Mouse (Mus musculus): ENCODE data around the gene Stx4a. TPM values are rescaled to one million over a fixed set of nuclear protein-coding genes. Genes with fewer than 3 reads are reported as not detected.

Gene Stx4a
- polyA plus RNA-seq, 1 experiment from 2014 or later, result 28.0 TPM

DNA sequence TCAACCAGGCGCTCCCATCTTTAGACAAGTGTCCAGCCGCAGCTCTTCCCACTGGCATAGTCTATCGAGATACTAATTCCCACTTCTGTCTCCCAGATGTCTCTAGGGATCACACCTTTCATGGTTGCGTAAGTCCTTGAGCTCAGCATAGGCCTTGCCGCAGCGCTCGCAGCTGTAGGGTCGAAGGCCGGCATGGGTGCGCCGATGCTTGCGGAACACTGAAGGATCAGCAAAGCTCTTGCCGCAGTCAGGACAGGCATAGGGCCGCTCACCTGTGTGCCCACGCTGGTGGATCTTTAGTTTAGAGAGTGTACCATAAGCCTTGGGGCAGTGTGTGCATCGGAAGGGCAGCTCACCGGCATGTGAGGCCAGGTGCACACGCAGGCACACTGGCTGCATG is 43.5 kb downstream of the Stx4a start:
- Histone ChIP-seq H3K4me3 (ENCODE audit: low read depth, low read length) (no peak overlapping the region), H3K9ac (ENCODE audit: low read depth, low read length) (no peak overlapping the region), H3K9me3 (ENCODE audit: control insufficient read depth, low read length) (no peaks in the 10 kb centered on the region), H3K27me3 (replicated peaks; ENCODE audit: control insufficient read depth, insufficient read depth, low read length) (no peaks in the 10 kb centered on the region), H3K36me3 (ENCODE audit: control insufficient read depth, insufficient read depth, low read length) (peaks cover 63% of the 10 kb centered on the region), H3K4me1 (ENCODE audit: control insufficient read depth, insufficient read depth, low read length) (no peaks in the 10 kb centered on the region), H3K27ac (replicated peaks; ENCODE audit: low read depth, low read length) (no peak overlapping the region), H3K4me2 (ENCODE audit: low read depth, low read length) (no peak overlapping the region)
- ATAC-seq (ENCODE audit: low read depth) (no peak), DNase-seq (ENCODE audit: low spot score) (no peak)
- 96% methylated on average over 18 of the region's 18 CpGs for WGBS

DNA sequence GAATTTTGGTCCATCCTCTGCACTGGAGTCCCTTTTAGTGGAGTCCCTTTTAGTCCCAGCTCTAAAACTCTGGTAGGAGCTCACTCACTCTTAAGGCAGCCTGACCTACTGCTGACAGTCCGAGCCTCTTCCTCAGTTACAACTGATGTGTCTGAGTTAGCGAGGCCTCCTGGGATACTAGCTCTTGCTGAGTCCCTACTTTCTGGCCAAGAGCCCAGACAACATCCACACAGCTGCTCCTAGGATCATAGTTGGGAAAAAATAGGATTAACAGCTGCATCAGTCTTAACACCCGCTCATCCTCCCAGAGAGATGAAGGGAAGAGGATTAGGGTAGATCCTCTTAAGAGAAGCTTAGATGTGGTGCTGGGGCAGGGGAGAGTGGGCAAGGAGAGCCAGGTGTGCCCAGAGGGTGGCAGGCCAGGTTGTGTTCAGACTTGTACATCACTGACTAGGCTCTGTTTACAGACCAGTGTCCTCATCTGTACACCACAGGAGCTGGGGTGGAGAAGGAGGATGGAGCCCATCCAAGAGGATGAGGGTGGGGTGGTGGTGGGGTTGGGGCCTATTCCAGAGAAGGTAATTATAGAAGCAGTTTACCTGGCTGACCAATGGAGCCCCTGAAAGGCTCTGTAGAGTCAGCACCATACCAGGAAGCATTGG is 45.2 kb downstream of the Stx4a start:
- peak overlapping the region; percentile 44; the same call in 1 of the 2 replicates for H3K27ac ChIP-seq (replicated peaks; ENCODE audit: low read depth, low read length)
- peak; percentile 87 for DNase-seq (ENCODE audit: low spot score)
- H3K27me3 ChIP-seq (replicated peaks; ENCODE audit: control insufficient read depth, insufficient read depth, low read length), result no peaks in the 10 kb centered on the region
- no peak overlapping the region for H3K4me2 ChIP-seq (ENCODE audit: low read depth, low read length)
- ATAC-seq (ENCODE audit: low read depth), result peak; percentile 65
- H3K36me3 ChIP-seq (ENCODE audit: control insufficient read depth, insufficient read depth, low read length), result peaks cover 64% of the 10 kb centered on the region
- no peak overlapping the region for H3K4me3 ChIP-seq (ENCODE audit: low read depth, low read length)
- 0 out of 2 replicates have a peak overlapping the region, but pooled peaks have one; percentile 14 for H3K9ac ChIP-seq (ENCODE audit: low read depth, low read length)
- H3K9me3 ChIP-seq (ENCODE audit: control insufficient read depth, low read length), result no peaks in the 10 kb centered on the region
- peaks cover 4% of the 10 kb centered on the region for H3K4me1 ChIP-seq (ENCODE audit: control insufficient read depth, insufficient read depth, low read length)
- 52% methylated on average over 3 of the region's 3 CpGs for WGBS

DNA sequence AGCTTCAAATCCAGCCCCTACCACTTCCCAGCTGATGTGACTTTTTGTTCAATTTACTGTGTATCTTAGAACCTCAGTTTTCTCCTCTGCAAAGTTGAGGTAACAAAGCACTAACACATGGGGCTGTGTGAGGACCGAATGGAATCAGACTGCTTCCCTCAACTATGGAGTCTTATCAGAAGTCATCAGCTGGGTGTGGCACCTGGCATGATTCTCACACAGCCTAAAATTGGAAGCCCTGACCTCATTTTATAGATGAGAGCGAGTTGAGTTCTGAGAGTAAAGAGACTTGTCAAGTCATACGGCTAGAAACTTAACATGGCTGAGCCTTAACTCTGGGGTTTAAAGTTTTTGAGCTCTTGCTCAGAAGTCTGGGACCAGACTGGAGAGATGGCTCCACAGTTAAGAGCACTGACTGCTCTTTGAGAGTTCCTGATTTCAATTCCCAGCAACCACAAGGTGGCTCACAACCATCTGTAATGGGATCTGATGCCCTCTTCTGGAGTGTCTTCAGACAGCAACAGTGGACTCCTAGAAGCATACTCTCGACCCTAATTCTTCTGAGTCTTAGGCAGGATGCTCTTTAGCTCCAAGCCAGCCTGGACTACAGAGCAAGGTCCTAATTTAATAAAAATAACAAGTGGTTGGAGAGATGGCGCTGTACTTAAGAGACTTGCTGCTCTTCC is 46.2 kb downstream of the Stx4a start:
- no peak overlapping the region for H3K4me3 ChIP-seq (ENCODE audit: low read depth, low read length)
- H3K4me2 ChIP-seq (ENCODE audit: low read depth, low read length), result no peak overlapping the region
- ATAC-seq (ENCODE audit: low read depth) (no peak), DNase-seq (ENCODE audit: low spot score) (no peak)
- H3K36me3 ChIP-seq (ENCODE audit: control insufficient read depth, insufficient read depth, low read length), result peaks cover 55% of the 10 kb centered on the region
- 80% methylated on average over 5 of the region's 5 CpGs for WGBS
- no peaks in the 10 kb centered on the region for H3K27me3 ChIP-seq (replicated peaks; ENCODE audit: control insufficient read depth, insufficient read depth, low read length)
- H3K4me1 ChIP-seq (ENCODE audit: control insufficient read depth, insufficient read depth, low read length), result peaks cover 8% of the 10 kb centered on the region
- H3K9ac ChIP-seq (ENCODE audit: low read depth, low read length), result no peak overlapping the region
- H3K27ac ChIP-seq (replicated peaks; ENCODE audit: low read depth, low read length), result no peak overlapping the region
- H3K9me3 ChIP-seq (ENCODE audit: control insufficient read depth, low read length), result no peaks in the 10 kb centered on the region

DNA sequence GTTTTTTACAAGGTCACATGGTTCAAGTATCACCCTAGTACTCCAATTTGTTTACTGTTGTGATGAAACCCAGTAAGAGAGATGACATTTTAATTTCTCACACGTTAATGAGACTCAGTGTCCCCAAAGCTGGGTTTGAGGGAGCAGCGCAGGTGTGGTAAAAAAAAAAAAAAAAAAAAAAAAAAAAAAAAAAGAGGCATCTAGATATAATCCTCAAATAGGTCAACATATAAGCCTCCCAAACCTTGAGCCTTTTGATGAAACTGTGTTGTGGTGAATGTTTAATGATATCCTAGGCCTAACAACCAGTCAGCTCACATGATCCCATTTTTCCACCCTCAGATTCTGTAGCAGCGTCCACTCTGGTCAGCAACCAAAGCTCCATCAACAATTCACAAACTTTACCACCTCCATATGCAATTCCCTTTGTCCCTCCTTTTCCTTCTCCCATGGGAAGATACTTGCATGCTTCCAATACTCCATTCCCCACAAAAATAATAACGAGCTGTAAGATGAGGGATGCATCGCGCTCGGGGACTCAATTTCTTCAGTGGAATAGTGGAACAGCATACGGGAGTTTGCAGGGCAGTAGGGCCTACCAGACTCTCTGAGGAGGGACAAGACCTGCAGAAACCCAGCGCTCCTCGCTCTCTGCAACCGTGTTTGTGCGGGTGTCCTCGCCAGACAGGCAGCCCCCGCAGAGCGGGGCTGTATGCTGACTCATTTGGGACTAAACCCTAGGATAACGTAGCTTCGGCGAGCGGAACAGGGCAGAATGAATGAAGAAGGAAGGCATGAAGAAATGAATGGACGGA is 50.9 kb downstream of the Stx4a start:
- peak overlapping the region; percentile 97 for H3K9ac ChIP-seq (ENCODE audit: low read depth, low read length)
- peaks cover 15% of the 10 kb centered on the region for H3K4me1 ChIP-seq (ENCODE audit: control insufficient read depth, insufficient read depth, low read length)
- H3K27me3 ChIP-seq (replicated peaks; ENCODE audit: control insufficient read depth, insufficient read depth, low read length), result no peaks in the 10 kb centered on the region
- H3K9me3 ChIP-seq (ENCODE audit: control insufficient read depth, low read length), result no peaks in the 10 kb centered on the region
- ATAC-seq (ENCODE audit: low read depth) (peak; percentile 28), DNase-seq (ENCODE audit: low spot score) (peak; percentile 17)
- H3K27ac ChIP-seq (replicated peaks; ENCODE audit: low read depth, low read length), result peak overlapping the region; percentile 99
- H3K36me3 ChIP-seq (ENCODE audit: control insufficient read depth, insufficient read depth, low read length), result peaks cover 45% of the 10 kb centered on the region
- H3K4me3 ChIP-seq (ENCODE audit: low read depth, low read length), result peak overlapping the region; percentile 98
- WGBS, result 3% methylated on average over 20 of the region's 20 CpGs
- H3K4me2 ChIP-seq (ENCODE audit: low read depth, low read length), result peak overlapping the region; percentile 90

DNA sequence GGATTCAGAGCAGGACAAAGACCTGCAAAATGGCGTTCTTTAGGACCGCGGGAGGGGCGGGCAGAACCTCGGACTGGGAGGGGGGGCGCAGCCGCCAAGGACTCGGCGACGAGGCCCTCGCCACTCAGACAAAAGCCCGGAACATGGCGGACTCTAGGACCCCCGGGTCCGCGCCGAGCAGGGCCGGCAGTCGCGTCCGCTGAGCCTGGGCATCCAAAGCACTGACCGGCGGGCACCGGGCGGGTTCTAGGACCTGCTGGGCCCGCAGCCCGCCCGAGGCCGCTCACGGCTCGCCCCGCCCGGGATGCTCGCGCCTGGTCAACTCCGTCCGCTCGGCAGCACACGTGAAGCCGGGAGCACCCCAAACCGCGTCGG is 51.5 kb downstream of the Stx4a start:
- Histone ChIP-seq H3K27me3 (replicated peaks; ENCODE audit: control insufficient read depth, insufficient read depth, low read length) (no peaks in the 10 kb centered on the region), H3K9me3 (ENCODE audit: control insufficient read depth, low read length) (no peaks in the 10 kb centered on the region), H3K9ac (ENCODE audit: low read depth, low read length) (peak overlapping the region; percentile 97), H3K4me2 (ENCODE audit: low read depth, low read length) (peak overlapping the region; percentile 90), H3K36me3 (ENCODE audit: control insufficient read depth, insufficient read depth, low read length) (peaks cover 49% of the 10 kb centered on the region), H3K4me3 (ENCODE audit: low read depth, low read length) (peak overlapping the region; percentile 98), H3K27ac (replicated peaks; ENCODE audit: low read depth, low read length) (peak overlapping the region; percentile 99), H3K4me1 (ENCODE audit: control insufficient read depth, insufficient read depth, low read length) (peaks cover 15% of the 10 kb centered on the region)
- 0% methylated on average over 3 of the region's 43 CpGs for WGBS
- ATAC-seq (ENCODE audit: low read depth) (peak; percentile 96), DNase-seq (ENCODE audit: low spot score) (peak; percentile 98)

DNA sequence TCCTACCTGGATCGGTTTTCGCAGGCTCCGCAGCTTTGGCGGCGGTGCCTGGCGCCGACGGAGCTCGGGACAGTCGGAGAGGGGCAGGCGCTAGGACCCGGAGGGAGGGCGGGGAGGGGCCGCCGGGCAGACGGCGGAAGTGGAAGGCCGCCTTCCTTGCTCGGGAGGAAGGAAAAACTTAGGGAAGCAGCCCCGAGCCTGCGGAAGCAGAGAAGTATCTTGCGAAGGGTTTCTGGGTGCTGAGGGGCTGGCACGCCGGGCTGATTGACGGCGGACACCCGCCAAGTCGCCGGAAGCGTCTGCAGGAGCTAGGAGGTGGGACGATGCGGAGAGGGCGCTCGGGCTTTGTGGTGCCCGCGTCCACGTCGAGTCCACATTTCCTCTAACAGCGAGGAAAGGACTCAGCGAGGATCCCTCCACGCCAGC is 52.0 kb downstream of the Stx4a start, which contains the start of gene Zfp646:
Zfp646 (plus strand) TSS at position 181 of the 426 bp plus-strand sequence.
- Histone ChIP-seq H3K27me3 (replicated peaks; ENCODE audit: control insufficient read depth, insufficient read depth, low read length) (no peaks in the 10 kb centered on the region), H3K36me3 (ENCODE audit: control insufficient read depth, insufficient read depth, low read length) (peaks cover 49% of the 10 kb centered on the region), H3K4me2 (ENCODE audit: low read depth, low read length) (peak within 1 kb of the TSS; percentile 90), H3K4me1 (ENCODE audit: control insufficient read depth, insufficient read depth, low read length) (peaks cover 15% of the 10 kb centered on the region), H3K4me3 (ENCODE audit: low read depth, low read length) (peak within 1 kb of the TSS; percentile 98), H3K27ac (replicated peaks; ENCODE audit: low read depth, low read length) (peak within 1 kb of the TSS; percentile 99), H3K9me3 (ENCODE audit: control insufficient read depth, low read length) (no peaks in the 10 kb centered on the region), H3K9ac (ENCODE audit: low read depth, low read length) (peak within 1 kb of the TSS; percentile 97)
- DNase-seq (ENCODE audit: low spot score), result peak; percentile 95
- 0% methylated on average over 21 of the region's 41 CpGs for WGBS
- peak; percentile 93 for ATAC-seq (ENCODE audit: low read depth)

DNA sequence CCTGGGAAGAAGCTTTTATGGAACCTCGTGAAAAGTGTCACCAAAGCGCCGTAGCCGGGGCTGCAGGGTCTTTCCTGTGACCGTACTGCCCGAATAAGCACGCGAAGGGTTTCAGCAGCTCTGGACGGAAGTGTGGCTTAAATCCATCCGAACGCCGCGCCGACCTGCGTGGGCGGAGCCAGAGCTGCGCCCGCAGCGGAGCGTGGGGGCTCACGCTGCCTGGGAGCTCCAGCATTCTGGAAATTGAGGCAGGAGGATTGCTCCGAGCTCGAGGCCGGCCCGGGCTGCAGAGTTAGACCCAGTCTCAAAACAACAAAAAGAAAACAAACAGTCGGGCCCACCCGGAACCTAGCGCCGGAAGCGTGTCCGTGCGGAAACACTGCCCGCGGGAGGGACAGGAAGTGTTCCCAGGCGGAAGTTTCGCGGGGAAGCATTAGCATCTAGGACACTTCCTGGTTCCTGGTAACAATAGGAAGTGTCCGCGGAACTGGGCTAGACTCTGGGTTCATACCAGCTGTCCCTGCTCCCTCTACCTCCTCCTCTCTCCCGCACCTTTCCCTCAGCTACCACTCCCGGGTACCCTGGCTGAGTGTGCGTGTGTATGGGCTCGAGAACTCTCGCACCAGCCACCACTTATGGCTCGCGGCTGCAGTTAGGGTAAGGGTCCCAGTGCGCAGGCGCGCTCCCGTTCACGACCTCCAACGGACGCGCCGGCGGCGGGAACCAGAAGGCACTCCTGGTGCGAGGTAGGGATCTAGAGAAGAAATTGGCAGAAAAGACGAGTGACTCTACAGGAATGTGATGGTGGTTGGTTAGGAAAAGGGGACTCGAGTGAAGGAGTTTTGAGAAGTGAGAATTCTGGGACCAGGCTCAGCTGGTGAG is 52.6 kb downstream of the Stx4a start, which contains the start of gene Zfp668:
Zfp668 (minus strand) TSS at position 362 of the 882 bp plus-strand sequence.
- H3K4me2 ChIP-seq (ENCODE audit: low read depth, low read length), result peak within 1 kb of the TSS; percentile 90
- peaks cover 51% of the 10 kb centered on the region for H3K36me3 ChIP-seq (ENCODE audit: control insufficient read depth, insufficient read depth, low read length)
- H3K27me3 ChIP-seq (replicated peaks; ENCODE audit: control insufficient read depth, insufficient read depth, low read length), result no peaks in the 10 kb centered on the region
- no peaks in the 10 kb centered on the region for H3K9me3 ChIP-seq (ENCODE audit: control insufficient read depth, low read length)
- peak within 1 kb of the TSS; percentile 97 for H3K9ac ChIP-seq (ENCODE audit: low read depth, low read length)
- H3K4me1 ChIP-seq (ENCODE audit: control insufficient read depth, insufficient read depth, low read length), result peaks cover 15% of the 10 kb centered on the region
- peak; percentile 98 for DNase-seq (ENCODE audit: low spot score)
- WGBS, result under 1% methylated on average over 56 of the region's 60 CpGs
- peak within 1 kb of the TSS; percentile 98 for H3K4me3 ChIP-seq (ENCODE audit: low read depth, low read length)
- ATAC-seq (ENCODE audit: low read depth), result peak; percentile 67
- peak within 1 kb of the TSS; percentile 99 for H3K27ac ChIP-seq (replicated peaks; ENCODE audit: low read depth, low read length)

DNA sequence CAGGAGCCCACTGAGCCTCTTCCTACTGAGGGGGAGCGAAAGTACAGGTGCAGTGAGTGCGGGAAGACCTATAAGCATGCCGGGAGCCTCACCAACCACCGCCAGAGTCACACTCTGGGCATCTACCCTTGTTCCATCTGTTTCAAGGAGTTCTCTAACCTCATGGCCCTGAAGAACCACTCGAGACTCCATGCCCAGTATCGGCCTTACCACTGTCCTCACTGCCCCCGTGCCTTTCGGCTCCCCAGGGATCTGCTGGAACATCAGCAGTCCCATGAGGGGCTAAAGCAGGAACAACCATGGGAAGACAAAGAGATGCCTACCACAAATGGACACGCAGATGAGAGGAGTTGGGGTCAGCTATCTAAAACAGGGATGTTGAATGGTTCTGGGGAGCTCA is 55.2 kb downstream of the Stx4a start:
- H3K9ac ChIP-seq (ENCODE audit: low read depth, low read length), result no peak overlapping the region
- H3K27ac ChIP-seq (replicated peaks; ENCODE audit: low read depth, low read length), result no peak overlapping the region
- DNase-seq (ENCODE audit: low spot score) (no peak), ATAC-seq (ENCODE audit: low read depth) (no peak)
- H3K4me2 ChIP-seq (ENCODE audit: low read depth, low read length), result no peak overlapping the region
- peaks cover 66% of the 10 kb centered on the region for H3K36me3 ChIP-seq (ENCODE audit: control insufficient read depth, insufficient read depth, low read length)
- 95% methylated on average over 9 of the region's 9 CpGs for WGBS
- no peaks in the 10 kb centered on the region for H3K27me3 ChIP-seq (replicated peaks; ENCODE audit: control insufficient read depth, insufficient read depth, low read length)
- no peaks in the 10 kb centered on the region for H3K9me3 ChIP-seq (ENCODE audit: control insufficient read depth, low read length)
- no peak overlapping the region for H3K4me3 ChIP-seq (ENCODE audit: low read depth, low read length)
- peaks cover 11% of the 10 kb centered on the region for H3K4me1 ChIP-seq (ENCODE audit: control insufficient read depth, insufficient read depth, low read length)
